Mouse (Mus musculus) layer of hippocampus, adult 6 months (tissue): ENCODE results near the gene Cyp2c69. TPM values are rescaled to one million over a fixed set of nuclear protein-coding genes. Genes with fewer than 3 reads are reported as not detected.

ENCODE experiments used
- long read RNA-seq, 2 experiments: library from polyadenylated mRNA; unstranded; transcript quantifications; one replicate each; pipeline ENCODE4 v2.0.0; 2019 to 2020
- polyA plus RNA-seq: library from polyadenylated mRNA; unstranded; fragments of <200 nt; fragmentation: Nextera tagmentation; gene quantifications from 2 replicates; pipeline ENCODE4 v1.2.3, GENCODE M21; 2021

The Cyp2c69 gene
- polyA plus RNA-seq = not detected in 2 replicates
- long read RNA-seq, experiment 1 = 0 reads
- long read RNA-seq, experiment 2 = 0 reads

GRCm38 (mm10) chr19:39886699-39887098, at the start of gene Cyp2c69:
Gene Cyp2c69 (minus strand): TSS chr19:39886799.

GRCm38 (mm10) chr19:39812714-39813113, 73.9 kb downstream of the Cyp2c69 start, which contains the start of gene Cyp2c40:
Gene Cyp2c40 (minus strand): TSS chr19:39812814.

Other genes starting within 250 kb of the Cyp2c69 start
- gene Cyp2c67, start 237.7 kb downstream of the Cyp2c69 start, polyA plus RNA-seq = not detected in 2 replicates
- not detected in 2 replicates for gene Cyp2c68, start 145.7 kb downstream of the Cyp2c69 start, polyA plus RNA-seq
- gene Cyp2c40, start 74.0 kb downstream of the Cyp2c69 start, polyA plus RNA-seq = not detected in 2 replicates
- gene Cyp2c37, start 105.6 kb upstream of the Cyp2c69 start, polyA plus RNA-seq = not detected in 2 replicates
- gene Cyp2c54, start 187.0 kb upstream of the Cyp2c69 start, polyA plus RNA-seq = not detected in 2 replicates
- gene Cyp2c50, start 202.9 kb upstream of the Cyp2c69 start, polyA plus RNA-seq = not detected in 2 replicates